Mouse (Mus musculus) thymus, postnatal 36 days (tissue): ENCODE results near the gene Fcgr2b.
"Not testable (repeated sequence)": the region's sequence is repeated elsewhere in the genome, so short reads cannot be mapped to it uniquely, and the experiment has no call there.

Experiments used
- DNase-seq, 2 experiments: peaks; one replicate each; pipeline ENCODE4 v3.0.0; 2022; ENCODE audit warnings: mixed read lengths in 2 of 2

Gene Fcgr2b

DNA sequence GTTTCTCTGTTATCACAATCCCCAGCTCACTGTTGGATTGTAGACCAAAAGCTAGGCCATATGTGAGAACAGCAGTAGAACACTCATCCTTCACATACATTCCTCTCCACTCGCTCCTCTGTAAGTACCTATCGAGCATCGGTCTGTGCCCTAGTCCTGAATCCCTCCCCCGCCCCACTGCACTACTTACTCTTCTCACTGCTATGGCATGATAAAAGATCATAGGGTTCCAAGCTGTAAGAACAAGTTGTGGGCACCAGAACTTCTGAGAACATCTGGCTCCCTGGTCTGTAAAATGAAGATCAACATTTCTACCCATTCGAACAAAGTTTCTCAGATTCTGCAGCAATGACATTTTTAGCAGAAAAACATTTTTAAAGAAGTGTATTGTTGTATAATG, at the start of gene Fcgr2b:
TSS of gene Fcgr2b (minus strand) at position 101 of the 400 bp plus-strand sequence.
- DNase-seq: no peak

DNA sequence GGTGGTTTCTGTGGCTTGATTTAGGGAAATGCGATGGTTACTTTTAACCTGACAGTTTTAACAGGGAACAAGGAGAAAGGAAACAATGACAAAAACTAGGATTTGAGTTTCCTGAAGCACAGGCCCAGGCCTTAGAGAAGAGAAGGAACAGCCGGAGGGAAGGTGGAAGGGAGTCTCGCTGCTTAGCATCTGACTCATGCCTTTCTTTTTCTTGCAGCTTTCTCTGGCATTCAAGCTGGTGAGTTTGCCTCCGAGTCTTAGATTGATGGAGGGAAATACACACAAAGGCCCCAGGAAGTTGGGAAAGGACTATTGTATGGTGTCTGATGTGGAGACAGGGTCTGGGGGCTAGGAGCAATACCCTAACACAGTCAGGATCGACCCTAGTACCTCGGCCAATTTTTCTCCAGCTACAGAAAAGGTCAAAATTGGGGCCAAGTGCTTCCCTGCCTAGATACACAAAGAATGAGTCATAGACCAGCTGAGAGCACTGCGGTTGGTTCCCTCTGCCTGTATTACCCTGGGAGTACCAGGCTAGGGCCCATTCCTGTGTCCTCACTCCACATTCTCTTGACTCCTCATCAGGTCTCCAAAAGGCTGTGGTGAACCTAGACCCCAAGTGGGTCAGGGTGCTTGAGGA, 43.1 kb upstream of the Fcgr2b start:
- DNase-seq: no peak

DNA sequence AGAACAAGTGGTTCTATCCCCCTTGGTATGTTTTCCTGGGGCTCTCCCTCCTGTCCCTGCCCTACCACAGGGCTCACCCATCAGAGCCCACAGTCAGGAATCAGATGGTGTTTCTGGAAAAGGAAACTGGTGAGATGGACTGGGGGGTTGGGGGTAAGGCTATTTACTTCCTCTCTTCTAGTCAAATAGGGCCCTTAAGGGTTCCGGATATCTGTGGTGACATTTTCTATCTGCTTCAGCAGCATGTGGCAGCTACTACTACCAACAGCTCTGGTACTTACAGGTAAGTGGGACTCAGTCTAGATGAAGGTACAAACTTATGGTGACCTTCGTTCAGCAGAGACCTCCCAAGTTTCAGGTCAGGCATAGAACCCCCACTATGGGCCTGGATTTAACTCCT, 42.4 kb upstream of the Fcgr2b start, which contains the start of gene Fcgr4:
TSS of gene Fcgr4 (plus strand) at position 184 of the 400 bp plus-strand sequence.
- no peak for DNase-seq

DNA sequence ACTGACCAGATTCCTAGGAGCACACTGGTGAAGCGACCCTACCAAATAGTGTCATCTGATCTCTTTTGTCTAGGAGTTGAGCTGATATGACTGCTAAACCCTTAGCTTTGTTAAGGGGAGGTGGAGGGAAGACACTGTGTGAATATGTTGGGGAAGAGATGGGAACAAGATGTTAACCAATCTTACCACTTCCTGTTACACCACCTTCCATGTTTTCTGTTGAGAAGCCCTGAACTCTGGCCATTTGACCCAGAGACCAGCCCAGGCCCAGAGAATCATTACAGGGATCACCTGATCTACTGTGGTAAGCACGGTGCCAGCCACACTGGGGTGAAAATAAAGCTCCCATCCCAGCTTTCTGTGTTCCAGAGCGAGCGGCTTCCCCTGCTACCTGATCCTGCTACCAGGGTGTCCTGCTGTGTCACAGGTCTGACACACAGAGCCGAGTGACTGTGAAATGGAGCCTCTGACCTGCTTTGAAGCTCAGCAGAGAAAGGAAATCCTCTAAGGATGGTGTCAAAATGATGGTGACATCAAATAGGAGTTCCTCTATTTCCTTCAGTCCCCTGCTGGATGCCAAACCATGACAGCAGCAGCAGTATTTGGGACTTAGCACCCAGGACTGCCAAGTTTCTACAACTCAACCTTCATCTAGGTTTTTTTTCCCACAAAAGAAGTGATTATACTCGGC, 41.3 kb upstream of the Fcgr2b start:
- DNase-seq: no peak

DNA sequence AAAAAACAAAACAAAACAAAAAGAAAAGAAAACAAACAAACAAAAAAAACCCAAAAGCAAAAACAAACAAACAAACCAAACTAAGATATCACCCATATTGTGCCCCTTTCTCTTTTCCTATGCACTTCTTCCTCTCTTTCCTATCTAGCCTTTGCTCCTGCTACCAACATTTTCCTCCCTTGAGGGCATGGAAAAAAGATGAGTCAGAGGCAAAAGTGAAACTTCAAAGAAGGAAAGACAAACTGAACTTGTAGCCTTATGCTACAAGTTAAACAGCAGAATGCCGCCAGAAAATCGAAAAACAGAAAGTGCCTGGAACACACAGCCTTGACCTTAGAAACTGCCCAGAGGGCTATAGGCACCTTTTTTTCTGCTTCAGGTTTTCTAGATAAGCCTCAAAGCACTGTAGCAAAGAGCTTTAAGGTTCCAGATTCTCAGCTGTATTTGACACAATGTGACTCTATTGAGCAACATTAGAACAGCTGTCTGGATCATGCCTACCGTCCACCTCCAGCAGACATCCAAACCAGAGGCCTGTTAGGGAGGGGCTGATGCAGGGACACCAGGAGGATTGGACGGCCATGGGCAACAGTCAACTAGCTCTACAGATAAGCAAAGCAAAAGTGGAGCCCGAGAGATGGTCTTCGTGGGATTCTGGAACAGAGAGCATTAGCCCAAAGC, 40.5 kb upstream of the Fcgr2b start:
- DNase-seq: no peak

DNA sequence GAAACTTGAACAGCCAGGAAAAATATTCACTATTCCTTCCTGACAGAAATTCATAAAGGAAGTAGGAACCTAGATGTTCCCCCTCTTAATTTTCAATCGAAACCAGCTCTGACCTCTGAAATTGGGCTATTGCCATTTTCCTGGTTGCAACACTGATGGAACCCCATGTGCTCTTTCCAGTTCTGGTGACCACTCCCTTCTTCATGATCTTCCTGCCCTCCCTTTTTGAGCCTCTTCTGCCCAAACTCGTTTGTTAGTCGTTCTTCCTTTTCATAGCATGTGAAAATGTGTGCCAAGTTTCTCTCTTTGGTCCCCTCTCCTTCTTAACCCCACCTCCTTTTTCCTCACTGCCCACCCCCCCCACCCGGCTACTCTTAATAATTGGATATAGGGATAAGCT, 35.4 kb upstream of the Fcgr2b start:
- DNase-seq: no peak

DNA sequence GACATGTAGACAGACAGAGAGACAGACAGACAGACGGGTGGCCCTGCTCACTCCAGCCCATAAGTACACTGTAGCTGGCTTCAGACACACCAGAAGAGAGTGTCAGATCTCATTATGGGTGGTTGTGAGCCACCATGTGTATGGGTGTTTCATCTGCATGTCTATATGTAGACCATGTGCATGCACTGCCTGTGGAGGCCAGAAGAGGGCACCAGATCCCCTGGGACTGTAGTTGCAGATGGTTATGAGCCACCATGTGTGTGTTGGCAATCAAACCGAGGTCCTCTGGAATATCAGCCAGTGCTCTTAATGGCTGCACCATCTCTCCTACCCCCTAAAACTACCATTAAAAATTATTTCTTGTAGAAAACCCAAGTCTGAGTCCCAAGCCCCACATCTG, 30.6 kb upstream of the Fcgr2b start:
- DNase-seq: peak in 1 of 2 experiments; percentile 24

DNA sequence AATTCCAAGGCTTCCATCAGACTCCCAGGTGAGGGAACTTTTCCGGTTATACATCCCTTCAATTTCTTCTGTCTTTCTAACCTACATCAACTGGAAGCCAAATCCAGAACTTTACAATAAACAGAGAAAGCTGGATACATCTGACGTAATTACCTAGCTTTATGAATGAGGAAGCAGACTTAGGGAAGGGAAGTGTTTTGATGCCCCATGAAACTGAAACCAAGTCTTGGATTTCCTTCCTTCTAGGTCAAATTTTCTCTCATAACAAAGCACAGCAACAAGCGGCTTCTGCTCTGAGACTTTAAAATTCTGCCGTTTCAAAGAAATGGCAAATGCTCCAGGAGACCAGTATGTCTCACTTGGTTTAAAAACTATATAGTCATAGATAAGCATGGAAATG, 30.0 kb upstream of the Fcgr2b start:
- DNase-seq: no peak

DNA sequence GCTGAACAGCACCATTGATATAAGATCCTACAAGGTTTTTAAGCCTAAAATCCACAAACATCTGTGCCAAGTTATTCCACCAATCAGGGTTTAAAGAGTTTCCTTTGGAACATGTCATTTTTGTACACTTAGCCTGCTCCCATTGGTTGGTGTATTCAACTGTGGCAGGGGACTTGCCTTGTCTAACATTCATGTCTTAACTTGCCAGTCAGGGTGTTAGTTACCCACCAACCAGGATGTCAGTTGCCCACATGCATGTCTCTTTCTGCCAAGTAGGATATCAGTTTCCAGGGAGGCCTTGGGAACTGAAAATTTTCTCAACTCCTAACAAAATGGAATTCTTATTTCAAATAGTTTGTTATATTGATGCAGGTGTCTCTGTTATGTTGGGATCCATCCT, 29.2 kb upstream of the Fcgr2b start:
- no peak for DNase-seq

DNA sequence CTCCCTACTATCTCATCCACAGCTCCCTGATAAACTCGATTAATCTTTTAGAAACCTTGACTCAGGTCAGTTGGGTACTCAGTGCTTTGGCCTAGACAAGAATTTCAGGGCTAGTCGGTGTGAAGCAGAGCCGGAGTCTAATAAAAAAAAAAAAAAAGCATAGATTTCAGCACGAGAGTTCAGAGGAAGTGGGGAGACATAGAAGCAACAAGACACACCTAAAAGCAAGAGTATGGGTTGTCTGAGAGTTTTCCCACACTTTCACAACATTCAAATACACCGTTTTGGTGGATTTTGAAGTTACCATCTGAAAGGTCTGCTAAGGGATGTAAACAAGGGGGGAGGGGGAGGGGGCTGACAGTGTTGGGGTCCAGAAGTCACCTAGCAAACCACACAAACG, 28.7 kb upstream of the Fcgr2b start:
- DNase-seq: no peak

DNA sequence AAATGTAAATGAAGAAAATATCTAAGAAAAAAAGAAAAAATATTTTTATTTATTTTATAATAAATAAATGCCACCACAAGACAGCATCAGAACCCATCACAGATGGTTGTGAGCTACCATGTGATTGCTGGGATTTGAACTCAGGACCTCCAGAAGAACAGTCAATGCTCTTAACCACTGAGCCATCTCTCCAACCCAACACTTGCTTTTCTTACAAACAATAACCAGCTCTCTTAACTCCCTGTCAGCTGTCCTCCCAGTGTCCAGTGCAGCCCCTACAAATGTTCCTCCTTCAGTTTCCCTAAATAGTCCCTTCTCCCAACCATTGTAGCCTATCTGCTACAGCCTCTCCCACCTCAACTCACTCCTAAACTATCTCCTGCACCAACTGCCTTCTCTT, 23.5 kb upstream of the Fcgr2b start:
- DNase-seq: no peak

DNA sequence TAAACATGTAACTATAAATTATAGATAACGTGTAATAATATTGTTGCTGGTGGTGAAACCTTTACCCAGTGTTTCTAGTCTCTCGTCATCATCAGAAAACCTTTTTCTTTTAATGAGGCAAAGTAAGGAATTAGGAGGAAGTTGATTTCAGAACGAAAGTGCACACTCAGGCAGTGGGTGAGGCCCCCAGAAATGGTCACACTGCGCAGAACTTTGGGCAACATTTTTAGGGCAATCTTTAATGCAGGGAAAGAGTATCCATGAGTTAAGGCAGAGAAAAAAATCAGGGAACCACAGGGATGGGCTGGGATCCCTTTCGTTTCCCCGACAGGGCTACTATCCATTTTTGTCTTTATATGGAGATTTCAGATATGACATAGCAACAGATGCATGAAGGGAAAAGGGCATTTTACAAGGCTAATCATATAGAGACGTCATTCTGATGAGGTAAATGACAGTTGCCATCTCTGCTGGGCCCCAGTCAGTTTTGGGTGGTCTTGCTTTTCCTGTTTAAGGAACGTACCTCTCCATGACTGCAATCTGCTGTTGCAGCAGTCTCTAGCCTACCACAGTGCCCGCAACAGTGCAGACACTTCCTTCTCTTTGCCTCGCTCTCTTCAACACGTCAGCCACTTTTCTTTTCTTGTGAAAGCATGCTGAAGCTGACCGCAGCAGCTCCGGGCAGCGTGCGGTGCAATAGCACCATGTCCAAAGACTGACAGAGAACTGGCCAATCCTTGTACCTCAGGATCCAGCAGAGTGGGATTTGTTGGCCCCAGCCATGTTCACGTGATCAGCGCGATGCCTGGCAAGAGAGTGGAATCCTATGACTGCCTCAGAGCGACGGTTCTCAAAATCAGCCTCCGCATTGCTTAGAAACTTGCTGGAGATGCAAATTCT, 21.7 kb upstream of the Fcgr2b start:
- peak; percentile 12 to 30 for DNase-seq

DNA sequence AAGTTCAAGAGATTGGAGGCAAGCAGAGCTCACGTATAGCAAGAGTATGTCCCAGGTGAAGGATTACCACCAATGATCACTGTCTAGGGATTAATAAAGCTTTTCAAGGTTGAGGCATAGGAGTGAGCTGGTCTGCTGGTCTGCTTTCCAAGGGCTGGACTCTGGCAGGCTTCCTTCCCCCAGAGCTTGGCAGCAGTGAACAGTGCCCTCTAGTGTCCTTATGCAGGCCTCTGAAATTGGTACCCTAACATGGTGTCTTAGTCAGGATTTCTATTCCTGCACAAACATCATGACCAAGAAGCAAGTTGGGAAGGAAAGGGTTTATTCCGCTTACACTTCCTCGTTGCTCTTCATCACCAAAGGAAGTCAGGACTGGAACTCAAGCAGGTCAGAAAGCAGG, 20.4 kb upstream of the Fcgr2b start:
- peak; percentile 27 to 35 for DNase-seq

DNA sequence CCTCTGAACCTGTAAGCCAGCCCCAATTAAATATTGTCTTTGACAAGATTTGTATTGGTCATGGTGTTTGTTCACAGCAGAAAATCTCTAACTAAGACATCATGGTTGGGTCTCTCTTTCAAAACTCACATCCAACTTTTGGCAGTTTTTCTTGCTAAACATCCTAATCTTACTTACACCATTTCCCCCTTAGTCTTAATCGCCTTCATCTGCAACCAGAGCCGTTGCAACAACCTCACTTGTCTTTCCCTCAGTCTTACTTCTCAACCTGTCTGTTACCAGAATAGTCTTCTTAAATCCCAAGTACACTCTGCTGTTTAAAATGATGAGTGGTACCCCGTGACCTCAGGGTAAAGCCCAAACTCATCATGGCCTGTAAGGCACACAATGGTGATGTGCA, 19.7 kb upstream of the Fcgr2b start:
- DNase-seq: no peak

DNA sequence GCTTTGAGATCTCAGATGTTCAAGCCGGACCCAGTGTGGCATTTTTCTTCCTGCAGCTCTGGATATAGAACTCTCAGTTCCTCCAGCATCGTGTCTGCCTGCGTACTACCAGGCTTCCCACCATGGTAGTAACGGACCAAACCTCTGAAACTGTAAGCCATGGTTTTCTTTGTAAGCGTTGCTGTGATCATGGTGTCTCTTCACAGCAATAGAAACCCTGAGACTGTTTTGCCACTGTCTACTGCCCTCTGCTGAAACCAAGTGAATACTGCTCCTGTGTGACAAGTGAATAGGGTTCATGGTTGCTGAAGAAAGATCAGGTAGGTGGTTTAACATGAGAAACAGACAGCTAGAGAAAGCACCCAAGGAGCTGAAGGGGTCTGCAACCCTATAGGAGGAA, 16.2 kb upstream of the Fcgr2b start:
- no peak for DNase-seq

DNA sequence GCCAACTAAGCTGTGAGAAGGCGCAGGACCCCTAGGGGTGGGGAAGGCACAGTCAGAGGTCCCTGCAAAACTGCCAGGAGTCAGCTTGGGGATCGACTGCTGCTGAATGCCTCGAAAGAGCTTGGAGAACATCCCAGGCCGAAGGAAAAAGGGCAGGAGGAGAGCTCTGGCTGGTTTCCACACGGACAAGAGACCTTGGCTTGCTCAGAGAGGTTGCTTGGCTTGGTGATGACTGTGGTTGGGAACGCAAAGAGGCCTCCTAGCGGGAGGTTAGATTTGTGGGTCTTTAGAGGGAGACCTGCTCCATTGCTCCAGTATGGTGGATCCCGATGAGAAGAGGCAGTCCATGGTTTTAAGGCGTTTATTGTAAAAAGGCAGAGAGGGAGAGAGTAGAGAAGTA, 13.3 kb upstream of the Fcgr2b start:
- no peak for DNase-seq

DNA sequence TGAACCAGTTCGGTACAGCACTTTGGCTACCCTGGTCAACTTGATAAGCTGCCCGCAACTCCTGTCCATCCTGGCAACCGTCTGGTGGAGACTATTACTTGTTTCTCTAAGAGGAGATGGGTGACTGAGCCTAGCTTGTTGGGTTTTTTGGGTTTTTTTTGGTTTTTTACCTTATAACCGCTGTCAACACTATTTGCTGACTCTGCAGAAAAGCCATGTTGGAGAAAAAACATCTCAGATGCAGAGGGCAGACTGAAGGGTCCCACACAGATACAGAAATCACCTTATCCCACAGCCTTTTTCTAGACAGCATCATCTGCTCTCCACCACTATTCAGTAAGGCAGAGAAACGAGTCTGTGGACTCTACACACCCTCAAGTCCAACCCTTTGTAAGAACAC, 9.5 kb upstream of the Fcgr2b start:
- DNase-seq: no peak

DNA sequence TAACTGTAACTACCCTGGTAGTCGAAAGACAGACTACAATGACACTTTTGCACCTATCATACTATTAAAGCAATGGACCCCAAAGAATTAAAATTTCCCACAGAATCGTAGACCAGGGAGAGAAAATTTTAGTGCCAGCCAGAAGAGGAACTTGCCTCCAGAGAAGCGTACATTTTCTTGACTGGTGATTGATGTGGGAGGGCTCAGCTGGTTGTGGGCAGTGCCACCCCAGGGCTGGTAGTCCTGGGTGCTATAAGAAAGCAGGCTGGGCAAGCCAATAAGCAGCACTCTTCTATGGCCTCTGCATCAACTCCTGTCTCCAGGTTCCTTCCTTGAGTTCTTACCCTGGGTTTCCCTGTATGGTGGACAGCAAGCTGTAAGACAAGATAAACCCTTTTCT, 8.7 kb upstream of the Fcgr2b start:
- DNase-seq: no peak

DNA sequence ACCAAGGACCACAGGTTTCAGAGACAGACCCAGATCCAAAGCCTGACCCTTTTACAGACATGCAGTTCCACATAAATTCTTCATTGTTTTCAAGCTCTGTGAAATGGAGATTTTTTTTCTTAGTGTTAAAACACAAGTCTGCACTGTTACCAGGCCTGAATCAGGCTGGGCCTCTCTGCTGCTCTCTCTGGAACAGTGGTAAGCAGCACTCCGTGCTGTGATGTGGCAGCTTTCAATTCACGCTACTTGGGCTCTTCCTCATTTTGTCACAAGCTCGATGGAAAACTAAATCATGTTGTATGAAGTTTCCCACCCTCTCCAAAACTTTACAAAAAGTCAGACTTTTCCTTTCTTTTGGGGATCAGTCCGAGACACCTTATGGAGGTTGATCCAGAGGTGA, 6.7 kb upstream of the Fcgr2b start:
- no peak for DNase-seq

DNA sequence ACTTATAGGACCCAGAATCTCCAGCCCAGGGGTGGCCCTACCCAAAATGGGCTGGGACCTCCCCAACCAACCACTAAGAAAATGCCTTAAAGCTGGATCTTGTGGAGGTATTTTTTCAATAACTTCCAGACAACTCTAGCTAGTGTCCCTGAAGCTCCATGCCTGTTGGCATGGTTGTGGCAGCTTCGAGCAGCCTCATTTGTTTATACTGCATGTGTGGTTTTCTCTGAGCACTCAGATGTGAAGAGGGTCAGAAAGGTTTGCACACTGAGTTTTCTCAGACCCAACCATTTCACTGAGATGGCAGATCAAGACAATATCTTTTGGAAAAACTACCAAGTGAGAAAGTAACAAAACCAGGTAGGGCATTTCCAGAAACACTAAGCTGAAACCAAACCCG, 6.0 kb upstream of the Fcgr2b start:
- DNase-seq: no peak

DNA sequence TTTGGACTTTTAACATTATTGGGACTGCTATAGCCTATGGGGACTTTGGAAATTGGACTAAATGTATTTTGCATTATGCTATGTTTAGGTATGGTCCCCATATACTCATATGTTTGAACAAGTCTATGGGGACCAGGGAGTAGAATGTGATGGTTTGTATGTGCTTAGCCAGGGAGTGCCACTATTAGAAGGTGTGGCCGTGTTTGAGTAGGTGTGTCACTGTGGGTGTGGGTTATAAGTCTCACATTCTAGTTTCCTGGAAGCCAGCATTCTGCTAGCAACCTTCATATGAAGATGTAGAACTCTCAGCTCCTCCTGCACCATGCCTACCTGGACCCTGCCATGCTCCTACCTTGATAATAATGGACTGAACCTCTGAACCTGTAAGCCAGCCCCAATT, 5.3 kb upstream of the Fcgr2b start:
- not testable (repeated sequence) for DNase-seq

DNA sequence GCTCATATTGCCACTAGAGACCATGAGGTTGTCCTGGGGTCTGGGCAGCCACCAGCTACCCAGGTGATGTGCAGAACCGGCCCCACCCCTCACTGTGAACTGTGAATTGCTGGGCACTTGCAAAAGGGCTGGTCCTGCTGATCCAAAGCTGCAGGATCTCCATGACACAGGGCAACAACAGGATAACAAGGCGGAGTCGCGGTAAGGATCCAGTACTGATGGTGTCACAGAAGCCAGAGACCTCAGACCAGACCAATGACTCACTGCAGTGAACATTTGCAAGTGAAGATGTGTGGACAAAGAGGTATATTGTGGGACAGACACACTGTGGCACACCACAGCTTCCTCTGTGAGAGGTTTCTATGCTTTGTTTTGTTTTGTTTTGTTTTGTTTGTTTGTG, 2.3 kb upstream of the Fcgr2b start:
- DNase-seq: no peak

DNA sequence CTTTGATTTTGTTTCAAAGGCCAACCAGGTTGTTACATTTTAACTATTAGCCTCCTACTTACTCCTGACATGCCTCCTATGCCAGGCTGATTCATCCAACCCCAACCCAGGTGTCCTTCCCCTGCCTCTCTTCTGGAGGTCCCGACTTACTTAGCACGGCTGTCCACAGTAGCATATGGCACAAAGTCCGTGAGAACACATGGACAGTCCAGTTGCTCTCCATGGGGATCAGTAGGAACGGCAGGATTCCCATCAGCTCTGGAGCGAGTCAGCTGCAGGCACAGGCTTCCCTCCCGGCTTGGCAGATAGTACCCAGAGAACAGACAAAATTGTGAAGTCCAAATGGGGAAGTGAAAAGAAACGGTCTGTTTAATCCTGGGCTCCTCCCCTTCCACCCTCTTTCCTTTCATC, 591 bp downstream of the Fcgr2b start:
- DNase-seq: no peak
